Mouse (Mus musculus): Measurements from ENCODE around the gene Smpd3. TPM values are rescaled to one million over a fixed set of nuclear protein-coding genes. Genes with fewer than 3 reads are reported as not detected.

The Smpd3 gene
- polyA plus RNA-seq, 2 experiments from 2014 or later = 0.07 TPM; not detected in 1

DNA sequence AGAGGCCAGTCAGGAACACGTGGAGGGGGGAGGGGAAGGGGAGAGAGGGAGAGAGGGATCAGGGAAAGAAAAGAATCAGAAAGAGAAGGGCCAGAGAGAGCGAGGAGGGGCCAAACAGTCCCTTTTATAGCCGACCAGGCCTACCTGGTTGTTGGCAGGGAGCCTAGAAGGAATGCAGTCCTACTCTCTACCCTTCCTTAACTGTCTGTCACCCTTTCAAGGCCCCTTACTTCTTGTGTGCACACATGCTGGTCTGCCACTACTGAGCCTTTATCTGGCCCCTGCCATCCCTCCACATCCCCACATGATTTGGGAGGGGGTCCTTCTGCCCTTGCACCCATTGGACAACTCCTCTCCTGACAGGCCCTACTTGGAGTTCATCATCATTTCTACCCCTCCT is 49.1 kb downstream of the Smpd3 start:
- no peak for ATAC-seq

DNA sequence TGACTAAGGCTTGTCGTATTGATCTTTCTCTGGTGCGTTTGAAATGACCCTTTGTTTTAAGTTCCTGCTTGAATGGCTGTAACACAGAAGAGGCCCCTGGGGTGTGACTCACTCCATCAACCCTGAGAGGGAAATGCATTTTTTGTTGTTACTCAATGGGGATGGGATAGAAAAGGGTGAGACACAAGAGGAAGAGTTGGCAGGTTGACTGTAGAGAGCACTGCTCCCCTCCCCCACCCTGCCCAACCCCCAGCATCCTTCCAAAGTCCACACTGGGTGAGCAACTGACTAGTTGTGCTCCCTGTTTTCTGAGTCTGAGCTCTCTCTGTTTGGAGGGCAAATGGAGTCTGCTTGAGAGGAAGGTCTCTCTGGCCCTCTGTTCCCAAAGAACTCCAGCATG is 50.3 kb downstream of the Smpd3 start:
- no peak for ATAC-seq

DNA sequence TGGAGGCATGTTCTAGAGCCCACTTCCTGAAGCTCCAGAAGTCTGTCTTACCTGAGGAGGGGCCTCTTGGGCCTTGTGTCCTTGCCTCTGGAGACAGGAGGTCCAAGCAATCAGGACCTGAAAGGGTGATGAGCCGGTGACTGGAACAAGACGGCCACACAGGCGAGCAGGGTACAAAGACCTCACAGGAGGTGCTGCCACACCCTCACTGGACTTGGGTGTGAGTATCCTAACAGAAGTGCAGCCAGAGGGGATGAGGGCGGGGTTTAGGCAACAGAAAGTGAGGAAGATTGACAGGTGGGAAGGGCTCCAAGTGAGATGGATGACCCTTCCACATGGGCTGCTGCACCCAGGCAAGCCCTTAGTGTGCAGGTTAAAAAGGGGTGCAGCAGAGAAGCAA is 56.9 kb downstream of the Smpd3 start:
- ATAC-seq = no peak

DNA sequence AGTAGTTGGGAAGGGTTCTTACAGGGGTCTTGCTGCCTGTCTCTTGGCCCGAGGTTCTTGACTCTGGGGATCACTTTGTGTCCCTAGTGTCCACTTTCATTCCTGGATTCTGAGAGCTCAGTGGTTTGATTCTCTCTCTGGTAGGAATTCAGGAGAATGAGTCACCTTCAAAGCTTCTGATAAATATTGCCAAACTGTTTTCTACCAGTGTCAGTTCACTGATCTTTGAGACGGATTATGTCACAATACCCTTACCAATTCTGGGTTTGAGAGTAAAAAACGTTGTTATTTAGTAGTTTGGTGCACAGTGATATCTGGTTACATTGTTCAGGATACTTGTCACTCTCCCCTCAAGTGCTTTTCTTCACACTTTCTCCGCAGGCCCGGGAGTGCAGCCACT is 57.6 kb downstream of the Smpd3 start:
- ATAC-seq = no peak

DNA sequence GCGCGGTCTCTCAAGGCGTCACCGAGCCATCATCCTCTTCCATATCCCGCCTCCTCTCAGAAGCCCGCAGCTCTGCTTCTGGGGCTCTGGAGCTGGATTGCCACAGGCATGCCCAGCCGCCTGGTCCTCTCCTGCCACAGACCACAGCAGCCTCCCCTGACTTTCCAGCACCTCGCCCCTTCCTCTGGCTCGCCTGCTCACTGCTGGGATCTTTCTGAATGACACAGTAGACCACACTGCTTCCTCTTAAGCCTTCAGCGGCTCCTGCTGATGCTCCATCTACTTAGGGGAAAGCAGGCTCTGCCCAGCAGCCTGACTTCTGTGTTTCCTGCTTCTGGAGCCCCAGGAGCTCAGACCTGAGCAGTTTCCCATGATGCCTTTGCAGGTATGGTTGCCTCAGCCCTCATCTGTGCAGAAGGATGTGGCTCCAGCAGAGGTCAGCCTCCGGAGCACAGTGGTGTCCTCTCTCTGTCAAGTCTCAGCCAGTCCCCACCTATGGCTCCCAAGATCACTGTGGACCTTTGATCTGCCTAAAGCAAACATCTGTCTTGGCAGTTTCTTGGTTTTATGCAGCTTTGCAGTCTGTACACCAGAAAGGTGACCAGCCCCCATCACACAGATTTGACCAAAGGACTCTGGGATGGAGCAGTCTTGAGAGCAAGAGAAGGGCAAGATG is 59.3 kb downstream of the Smpd3 start:
- ATAC-seq = no peak

DNA sequence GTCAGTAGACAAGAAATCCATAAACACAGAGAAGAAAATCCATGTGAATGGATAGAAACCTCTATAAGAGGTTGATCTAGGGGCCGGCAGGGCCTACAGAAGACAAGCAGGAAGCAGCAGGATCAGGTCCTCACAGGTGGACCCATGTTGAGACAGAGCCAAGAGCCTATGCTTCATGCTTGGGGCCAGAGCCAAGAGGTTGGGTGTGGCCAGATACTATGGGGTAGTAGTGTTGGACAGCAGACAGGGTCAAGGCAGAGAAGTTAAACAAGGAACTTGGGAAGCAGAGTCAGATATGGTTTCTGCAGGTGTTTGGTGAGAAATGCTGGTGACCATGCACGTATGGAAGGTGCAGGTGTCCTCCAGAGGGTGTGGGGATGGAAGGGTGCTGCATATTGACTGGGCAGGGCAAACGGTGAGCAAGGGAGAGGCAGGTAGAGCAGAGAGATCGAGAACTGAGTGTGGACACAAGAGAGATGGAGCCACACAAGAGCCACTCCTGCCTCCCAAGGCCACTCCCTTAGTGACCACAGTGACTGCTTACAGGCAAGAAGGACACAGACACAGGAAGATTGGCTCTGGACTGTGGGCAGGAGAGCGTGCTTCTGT is 61.0 kb downstream of the Smpd3 start:
- ATAC-seq = no peak

DNA sequence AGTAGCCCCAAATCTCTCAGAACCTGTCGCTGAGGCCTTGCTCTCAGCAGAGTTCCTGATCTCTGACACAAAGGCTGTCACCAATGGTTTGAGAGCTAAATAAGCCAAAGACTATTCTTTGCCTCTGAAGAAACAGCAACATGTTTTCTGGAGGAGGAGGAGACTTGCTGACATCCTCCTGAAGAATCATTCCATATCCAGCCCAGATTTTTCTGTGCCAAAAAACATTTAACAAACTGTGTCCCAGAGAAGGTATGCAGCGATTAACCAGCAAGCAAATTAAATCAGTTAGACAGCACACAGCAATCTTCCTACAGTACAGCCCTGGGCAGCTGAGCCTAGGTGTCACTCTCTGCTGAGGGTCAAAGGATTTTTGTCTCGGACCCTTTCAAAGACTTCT is 64.3 kb downstream of the Smpd3 start:
- ATAC-seq = no peak

DNA sequence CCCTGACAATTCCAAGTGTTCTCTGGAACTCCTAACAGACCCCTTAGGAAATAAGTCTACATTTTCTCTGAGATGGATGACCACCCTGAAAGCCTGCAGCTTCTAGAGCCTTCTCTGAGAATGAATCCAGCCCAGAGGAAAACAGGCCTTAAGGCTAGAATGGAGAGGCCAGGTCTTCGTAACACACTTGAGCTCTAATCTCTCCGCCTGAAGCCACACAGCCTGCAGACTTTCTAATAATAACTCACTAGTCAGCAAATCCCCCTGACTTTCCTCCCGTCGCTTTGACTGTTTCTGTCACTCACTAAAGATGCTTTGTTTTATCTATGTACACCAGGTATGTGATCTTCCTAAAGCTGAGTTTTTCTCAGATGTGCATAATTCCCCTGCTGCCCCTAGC is 66.4 kb downstream of the Smpd3 start:
- ATAC-seq = no peak

DNA sequence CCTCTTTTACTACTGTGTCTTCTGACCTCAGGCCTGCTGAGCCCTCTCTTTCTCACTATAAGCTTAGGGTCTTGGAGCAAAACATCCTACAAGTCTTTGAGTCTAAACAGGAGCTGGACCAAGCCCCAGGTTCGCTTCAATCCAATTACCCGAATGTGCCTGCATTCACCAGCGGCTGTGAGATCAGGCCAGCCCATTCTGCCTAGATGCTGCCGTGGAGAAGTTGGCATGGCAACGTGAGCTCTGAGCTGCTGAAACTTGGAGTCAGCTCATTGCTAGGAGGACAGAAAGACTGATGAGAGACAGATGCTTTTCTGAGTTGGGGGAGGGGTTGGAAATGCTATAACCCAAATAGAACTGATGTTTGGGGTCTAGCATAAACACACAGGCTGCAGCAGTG is 67.0 kb downstream of the Smpd3 start:
- ATAC-seq = no peak

DNA sequence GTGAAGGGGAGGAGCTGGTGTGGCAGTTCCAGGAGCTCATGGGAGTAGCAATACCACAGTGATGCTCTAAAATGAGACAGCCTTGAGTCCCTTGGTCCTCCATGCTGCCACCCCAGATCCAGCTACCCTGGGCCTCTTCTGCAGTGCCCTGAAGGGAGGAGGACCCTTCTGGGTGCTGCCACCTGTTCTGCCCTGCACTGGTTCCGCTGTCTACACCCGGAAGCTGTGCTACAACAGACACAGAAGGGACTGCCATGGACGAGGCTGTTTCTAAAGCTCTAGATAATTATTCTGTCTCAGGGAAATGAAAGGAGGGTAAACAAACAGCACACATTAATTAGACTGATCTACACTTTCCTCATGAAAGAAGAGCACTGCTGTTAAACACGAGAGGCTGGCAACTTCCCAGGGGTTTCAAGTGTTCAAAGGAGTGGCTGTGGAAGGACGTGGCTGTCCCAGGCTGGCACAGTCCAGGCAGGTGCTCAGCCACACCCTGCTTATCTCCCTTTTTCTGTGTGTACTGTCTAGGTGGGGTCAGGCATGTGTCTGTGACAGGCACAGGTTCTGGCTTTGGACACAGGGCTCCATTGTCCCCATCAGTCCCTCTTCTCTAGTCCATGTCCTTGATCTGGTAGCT is 69.0 kb downstream of the Smpd3 start:
- ATAC-seq = no peak

DNA sequence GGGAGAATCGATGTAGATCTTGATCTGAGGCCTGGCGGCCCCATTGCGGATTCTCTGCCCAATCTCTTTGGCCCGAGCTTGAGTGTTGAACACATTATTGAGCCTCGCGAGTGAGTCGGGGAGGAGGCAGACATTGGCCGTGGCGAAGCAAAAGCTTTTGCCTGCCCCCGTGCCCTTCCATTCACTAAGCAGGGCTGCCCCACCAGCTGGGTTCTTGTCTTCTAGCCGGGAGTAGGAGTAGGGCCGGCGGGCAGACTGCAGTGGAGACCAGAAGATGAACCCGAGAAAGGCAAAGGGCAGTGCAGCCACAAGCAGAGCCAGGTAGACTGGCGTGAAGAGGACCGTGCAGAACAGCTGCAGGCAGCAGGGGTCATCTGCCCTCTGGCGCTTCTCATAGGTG is 72.4 kb downstream of the Smpd3 start:
- no peak for ATAC-seq

DNA sequence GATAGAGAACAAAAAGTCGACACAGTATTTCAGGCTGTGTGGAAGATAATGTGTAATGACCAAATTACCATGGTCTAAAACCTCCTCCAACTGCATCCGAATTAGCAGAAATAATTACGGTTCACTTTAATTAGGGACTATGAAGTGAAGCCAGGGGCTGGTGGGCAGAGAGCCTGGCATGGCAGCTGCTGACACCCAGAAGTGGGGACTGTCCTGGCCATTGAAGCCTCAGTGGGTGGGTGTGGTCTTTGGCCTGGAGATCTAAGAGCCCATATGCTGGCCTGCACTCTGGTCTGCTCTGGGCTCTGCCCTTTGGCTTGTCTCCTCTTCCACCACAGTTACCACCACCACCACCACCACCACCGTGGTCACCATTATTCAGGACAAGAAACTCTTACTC is 73.9 kb downstream of the Smpd3 start:
- ATAC-seq = no peak

DNA sequence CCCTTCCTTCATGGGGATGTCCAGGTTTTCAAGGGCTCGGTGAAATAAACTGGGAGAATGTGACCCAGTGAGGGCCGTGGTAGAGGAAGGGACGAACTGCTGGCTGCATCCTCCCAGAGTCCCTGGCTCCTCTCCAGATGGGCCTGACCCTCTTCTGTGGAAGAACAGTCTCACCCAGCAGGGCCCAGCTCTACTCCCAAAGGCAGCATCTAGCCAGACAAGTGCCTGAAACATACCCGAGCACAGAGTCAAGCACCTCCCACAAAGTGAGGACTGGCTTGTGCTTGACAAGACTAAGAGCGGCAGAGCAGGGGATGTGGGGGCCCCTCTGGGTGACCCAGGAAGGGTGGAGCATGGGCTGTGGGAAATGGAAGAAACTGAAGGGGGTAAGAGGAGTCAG is 75.4 kb downstream of the Smpd3 start:
- ATAC-seq = no peak

DNA sequence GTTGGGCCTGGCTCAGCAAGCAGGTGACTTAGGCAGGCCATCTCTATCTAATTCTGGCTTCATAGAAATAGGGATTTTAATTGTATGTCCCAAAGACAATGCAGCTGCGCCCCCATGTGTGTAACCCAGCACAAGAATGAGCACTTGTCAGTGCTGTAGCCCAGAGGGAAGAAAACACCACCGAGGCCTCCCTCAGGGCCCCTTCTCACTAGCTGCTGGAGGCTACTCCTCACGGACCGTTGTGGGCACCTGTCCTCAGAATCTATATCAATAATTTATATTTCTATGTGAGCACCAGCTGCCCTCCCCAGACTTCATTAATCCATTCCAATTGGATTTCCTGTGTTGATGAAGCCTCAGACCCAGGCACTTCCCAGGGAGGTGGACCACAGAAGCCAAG is 76.9 kb downstream of the Smpd3 start:
- no peak for ATAC-seq

DNA sequence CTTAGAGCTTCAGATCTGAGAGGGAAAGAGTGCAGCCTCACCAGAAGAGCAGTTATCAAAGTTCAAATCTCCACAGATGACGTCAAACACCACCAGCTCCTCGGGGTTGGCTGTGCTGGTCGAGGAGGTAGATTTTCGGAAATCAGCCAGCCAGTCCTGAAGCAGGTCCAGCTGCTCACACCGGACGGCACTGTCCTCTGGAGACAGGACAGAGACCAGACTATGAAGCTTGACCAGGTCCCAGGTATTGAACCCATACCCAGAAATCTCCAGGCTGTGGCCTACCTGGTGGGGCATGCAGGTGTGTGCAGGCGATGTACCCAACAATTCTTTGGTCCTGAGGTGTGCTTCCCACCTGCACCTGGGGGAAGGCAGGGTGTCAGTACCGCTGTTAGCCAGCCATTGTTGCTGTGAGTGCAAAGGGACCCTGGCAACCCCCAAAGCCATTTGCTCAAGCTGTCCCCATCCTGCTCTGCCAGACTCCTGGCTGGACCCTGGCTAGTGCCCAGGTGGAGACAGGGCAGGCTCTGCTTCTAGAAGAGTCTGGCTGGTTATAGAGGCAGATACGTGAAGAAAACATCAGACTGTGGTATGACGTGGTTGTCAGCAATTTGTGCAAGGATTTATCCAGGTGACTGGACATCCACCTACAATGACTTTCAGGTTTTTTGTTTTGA is 78.1 kb downstream of the Smpd3 start:
- ATAC-seq = no peak

DNA sequence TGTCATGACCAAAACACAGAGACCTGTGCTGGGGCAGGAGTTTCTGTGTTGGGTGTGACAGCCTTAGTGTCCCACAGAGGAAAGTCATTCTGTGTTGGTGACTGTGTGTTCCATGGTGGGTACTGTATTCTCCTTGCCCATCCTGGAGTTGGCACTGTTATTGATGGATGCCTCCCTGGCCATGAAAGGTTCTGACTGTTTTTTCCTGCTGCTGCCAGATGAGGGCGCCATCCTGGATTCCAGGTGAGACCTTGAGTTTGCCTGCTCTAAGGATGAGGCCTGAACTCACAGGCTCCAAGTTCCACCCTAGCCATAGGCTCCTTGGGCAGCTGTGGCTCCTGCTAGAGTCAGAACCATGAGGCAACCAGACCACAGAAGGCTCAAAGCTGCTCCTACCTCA is 79.6 kb downstream of the Smpd3 start:
- no peak for ATAC-seq

DNA sequence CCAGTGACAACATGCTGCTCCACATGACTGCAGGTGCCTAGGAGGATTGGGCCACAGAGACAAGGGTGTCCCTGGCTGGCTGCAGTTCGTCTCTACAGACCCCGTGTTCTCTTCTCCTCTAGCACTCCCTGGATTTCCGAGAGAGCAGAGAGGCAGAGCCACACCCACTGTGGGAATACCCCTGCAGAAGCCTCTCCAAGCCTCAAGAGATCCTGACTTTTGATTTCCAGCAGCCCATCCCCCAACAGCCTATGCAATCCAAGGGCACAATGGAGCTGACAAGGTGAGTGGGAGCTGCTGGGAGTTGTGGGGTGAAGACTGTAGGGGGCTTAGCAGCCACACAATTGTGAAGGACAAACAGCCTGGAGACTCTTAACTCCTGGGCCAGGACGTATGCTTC is 87.6 kb downstream of the Smpd3 start:
- no peak for ATAC-seq

DNA sequence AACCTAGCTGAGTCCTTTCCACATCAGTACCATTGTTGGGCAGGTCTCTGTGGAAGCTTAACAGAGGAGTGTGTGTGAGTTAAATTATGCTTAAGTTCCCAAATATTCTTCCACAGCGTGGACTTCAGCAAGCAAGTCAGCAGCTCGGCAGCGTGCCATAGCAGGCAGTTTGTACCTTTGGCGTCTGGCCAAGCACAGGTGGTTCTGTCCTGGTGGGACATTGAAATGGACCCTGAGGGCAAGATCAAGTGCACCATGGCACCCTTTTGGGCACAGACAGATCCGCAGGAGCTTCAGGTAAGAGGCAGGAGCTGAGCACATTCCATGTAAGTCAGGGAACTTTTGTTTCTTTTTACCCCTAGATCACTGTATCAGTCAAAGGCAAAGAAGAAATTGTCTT is 100.7 kb downstream of the Smpd3 start:
- no peak for ATAC-seq

DNA sequence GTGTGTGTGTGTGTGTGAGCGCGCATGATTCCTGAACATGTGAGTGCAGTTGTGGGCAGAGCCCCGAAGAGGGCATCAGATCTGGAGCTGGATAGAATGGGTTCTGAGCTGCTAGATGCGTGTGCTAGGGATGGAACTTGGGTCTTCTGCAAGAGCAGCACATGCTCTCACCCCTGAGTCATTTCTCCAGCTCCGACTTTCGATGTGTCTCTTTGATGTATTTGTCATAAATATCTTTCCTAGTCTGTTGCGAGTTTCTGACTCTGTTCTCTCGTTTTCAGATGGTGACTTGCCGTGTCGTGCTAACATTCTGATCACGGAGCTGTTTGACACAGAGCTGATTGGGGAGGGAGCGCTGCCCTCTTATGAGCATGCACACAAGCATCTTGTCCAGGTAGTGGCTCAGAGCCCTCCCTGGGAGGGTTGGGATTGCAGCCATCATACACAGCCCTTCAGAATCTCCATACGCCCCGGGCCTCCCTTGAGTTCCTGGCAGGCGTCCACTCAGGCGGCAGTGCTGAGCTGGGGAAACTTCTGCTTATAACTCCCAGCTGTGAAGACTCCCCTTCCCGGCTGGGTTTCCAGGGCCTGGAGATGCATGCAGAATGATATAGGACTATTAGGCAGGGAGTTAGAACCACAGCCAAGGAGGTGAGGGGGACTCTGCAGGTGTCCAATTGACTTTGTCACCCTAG is 103.1 kb downstream of the Smpd3 start:
- ATAC-seq = no peak

DNA sequence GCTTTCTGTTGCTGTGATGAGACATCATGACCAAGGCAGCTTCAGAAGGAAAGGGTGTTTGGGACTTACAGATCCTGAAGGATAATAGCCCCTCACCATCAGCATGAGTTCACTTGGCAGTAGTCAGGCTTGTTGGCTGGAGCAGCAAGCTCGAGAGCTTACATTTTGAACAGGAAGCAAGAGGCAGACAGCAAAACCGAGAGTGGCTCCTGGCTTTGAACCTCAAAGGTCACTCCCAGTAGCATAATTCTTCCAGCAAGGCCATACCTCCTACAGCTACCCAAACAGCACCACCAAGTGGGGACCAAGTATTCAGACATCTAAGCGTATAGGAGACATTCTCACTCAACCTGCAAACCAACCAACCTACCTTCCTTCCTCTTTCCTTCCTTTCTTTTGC is 105.0 kb downstream of the Smpd3 start:
- no peak for ATAC-seq

DNA sequence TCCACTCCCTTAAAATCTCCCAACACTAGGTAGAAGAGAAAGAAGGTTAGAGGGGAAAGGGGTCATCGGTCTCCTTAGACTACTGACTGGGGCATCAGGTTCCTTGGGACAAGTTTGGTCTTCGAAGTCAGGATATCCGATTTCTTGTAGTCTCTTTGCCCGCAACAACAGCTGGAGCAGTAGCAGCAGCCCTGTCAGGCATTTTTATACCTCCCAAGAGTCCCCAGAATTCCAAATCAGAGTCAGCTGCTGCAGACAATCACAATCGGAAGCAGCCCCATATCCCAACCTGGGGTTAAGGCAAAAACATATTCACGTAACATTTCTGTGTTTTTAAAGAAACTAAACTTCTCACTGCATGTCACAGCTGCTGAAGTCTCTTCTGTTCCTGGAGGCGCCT is 106.3 kb downstream of the Smpd3 start:
- ATAC-seq = no peak

DNA sequence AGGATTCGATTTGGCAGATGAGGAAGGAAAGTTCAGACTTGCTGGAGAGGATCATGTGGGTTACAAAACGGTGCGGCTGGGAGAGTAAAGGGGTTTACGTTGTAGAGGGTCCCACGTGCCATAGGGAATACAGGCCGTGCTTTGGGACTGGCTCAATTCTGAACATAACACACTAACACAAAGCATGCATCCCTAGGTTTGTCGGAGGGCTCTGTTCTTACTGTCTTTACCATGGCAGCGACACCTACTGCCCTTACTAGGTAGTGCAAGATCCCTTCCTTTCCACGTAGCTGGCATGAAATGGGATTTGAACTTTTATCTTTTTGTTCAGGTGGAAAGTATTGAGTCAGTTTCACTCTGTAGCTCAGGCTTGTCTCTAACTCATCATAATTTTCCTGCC is 111.2 kb downstream of the Smpd3 start:
- ATAC-seq = peak; percentile 77

DNA sequence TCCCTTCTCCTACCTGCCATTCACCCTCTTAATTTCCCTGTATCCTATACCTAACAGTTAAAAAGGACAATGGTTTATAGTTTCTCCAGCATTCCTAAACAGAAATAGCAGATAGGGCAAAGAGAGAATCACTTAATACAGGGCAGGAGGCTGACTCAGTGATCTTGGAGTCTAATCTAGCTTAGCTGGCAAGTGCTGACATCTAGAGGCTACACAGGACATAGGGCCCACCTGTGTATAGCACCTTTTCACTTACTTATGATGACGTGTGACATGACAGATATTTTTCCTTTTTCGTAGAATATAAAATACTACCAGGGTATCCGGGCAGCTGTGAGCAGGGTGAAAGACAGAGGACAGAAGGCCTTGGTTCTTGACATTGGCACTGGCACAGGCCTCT is 118.2 kb downstream of the Smpd3 start:
- ATAC-seq = no peak
